In genomic region chr5:123058251-123059102, GRCm38 (mm10) we compare ENCODE assay signal across 9 mouse cellular contexts. TPM values are rescaled to one million over a fixed set of nuclear protein-coding genes. Genes with fewer than 3 reads are reported as not detected.
DNase-seq lines count a peak whose midpoint lies in the region; ATAC-seq and TF ChIP-seq lines count a peak whose summit lies in the region.
"Had no signal": no experiment of that assay in that cellular context is flagged by ENCODE, and none has a peak within 500 bp of the region (broad histone marks: within the 10 kb centered on the region; RNA-seq: fewer than 3 reads in every experiment).

No protein-coding gene starts in this region.

- no peaks in the 10 kb centered on the region for H3K27me3 ChIP-seq in testis, adult 2 months (ENCODE audit: control insufficient read depth, insufficient read depth, low read length)
- H3K27me3 ChIP-seq in liver, embryonic 11.5 days (replicated peaks; ENCODE audit: control insufficient read depth, insufficient read depth, low read length): no peaks in the 10 kb centered on the region

- DNase-seq in adrenal gland, postnatal 14 days: peak; percentile 24
- no peak for DNase-seq in adrenal gland, postnatal 25 days
- DNase-seq in testis, postnatal 14 days (ENCODE audit: low spot score): no peak
- no peak for DNase-seq in liver, embryonic 11.5 days (ENCODE audit: low spot score)
- DNase-seq in thymus, postnatal 0 days (ENCODE audit: low spot score): peak; percentile 40
- no peak for DNase-seq in gastrocnemius, adult 18-20 months (ENCODE audit: low spot score)
- DNase-seq in ovary, adult 18-20 months (ENCODE audit: low spot score): no peak

- H3K4me2 ChIP-seq in liver, embryonic 11.5 days: peak overlapping the region; percentile 74

- peak overlapping the region; percentile 73 for H3K27ac ChIP-seq in testis, adult 2 months (ENCODE audit: control insufficient read depth, insufficient read depth, low read depth, low read length)
- H3K27ac ChIP-seq in liver, embryonic 11.5 days (ENCODE audit: low read depth, low read length): peak overlapping the region; percentile 75

- no peak for TF ChIP-seq POLR2A in testis, adult 2 months (IDR thresholded peaks at IDR 0.05; ENCODE audit: control insufficient read depth, low read depth, low read length)

- TF ChIP-seq CTCF in testis, adult 2 months (IDR thresholded peaks at IDR 0.05; ENCODE audit: control insufficient read depth, insufficient read depth, insufficient replicate concordance, low read depth, low read length): no peak

- ATAC-seq in liver, embryonic 11.5 days (replicated peaks; ENCODE audit: low FRiP score): no peak; the same call in 1 of the 2 replicates

- peaks cover 5% of the 10 kb centered on the region for H3K4me1 ChIP-seq in testis, adult 2 months (ENCODE audit: control insufficient read depth, insufficient read depth, low read length)
- H3K4me1 ChIP-seq in liver, embryonic 11.5 days (replicated peaks; ENCODE audit: control insufficient read depth, insufficient read depth, low read length): peaks cover 11% of the 10 kb centered on the region

- WGBS in liver, embryonic 11.5 days: 33% methylated on average over 16 of the region's 16 CpGs

- H3K9ac ChIP-seq in liver, embryonic 11.5 days (ENCODE audit: low read depth, low read length): peak overlapping the region; percentile 65

- H3K9me3 ChIP-seq in liver, embryonic 11.5 days (ENCODE audit: control insufficient read depth, low read length): no peaks in the 10 kb centered on the region

- H3K36me3 ChIP-seq in testis, adult 2 months (ENCODE audit: control insufficient read depth, insufficient read depth, low read length): no peaks in the 10 kb centered on the region
- H3K36me3 ChIP-seq in liver, embryonic 11.5 days (ENCODE audit: control insufficient read depth, insufficient read depth, low read length): no peaks in the 10 kb centered on the region

- peak overlapping the region; percentile 90 for H3K4me3 ChIP-seq in testis, adult 2 months (ENCODE audit: control insufficient read depth, low read depth, low read length)
- peak overlapping the region; percentile 41 for H3K4me3 ChIP-seq in liver, embryonic 11.5 days (ENCODE audit: low read depth, low read length)

RNA-seq across cellular contexts. Expression of gene Tmem120b, which starts 9.7 kb away (rescaled TPM):
- 17.7 and 19.2 TPM in 2 replicates for total RNA-seq in adrenal gland, postnatal 14 days (2021)
- total RNA-seq in adrenal gland, postnatal 25 days (2021): 15.0 and 20.3 TPM in 2 replicates
- 0.94 and 1.2 TPM in 2 replicates for polyA plus RNA-seq in testis, adult 2 months (2012; rRNA removed)
- polyA plus RNA-seq in liver, embryonic 11.5 days (2014; fragmentation: Nextera tagmentation; extraction: Ambion mirVana): 24.3 and 24.8 TPM in 2 replicates
- 33.2 and 35.9 TPM in 2 replicates for polyA plus RNA-seq in thymus, postnatal 0 days (2015; fragmentation: Nextera tagmentation; extraction: Ambion mirVana)
- total RNA-seq in gastrocnemius, adult 18-20 months (2021): 10 to 100 TPM; 16.8 to 19.6 TPM

RNA-seq across cellular contexts. Expression of gene Morn3, which starts 11.7 kb away (rescaled TPM):
- total RNA-seq in adrenal gland, postnatal 14 days (2021): not detected in 2 replicates
- not detected in 2 replicates for total RNA-seq in adrenal gland, postnatal 25 days (2021)
- polyA plus RNA-seq in testis, adult 2 months (2012; rRNA removed): 272 and 285 TPM in 2 replicates
- not detected in 2 replicates for polyA plus RNA-seq in liver, embryonic 11.5 days (2014; fragmentation: Nextera tagmentation; extraction: Ambion mirVana)
- 0.58 and 0.60 TPM in 2 replicates for polyA plus RNA-seq in thymus, postnatal 0 days (2015; fragmentation: Nextera tagmentation; extraction: Ambion mirVana)
- total RNA-seq in gastrocnemius, adult 18-20 months (2021): not detected
- total RNA-seq: hematopoietic stem cell, adult 5-6 weeks had no signal

RNA-seq across cellular contexts. Expression of gene Orai1, which starts 43.6 kb away (rescaled TPM):
- total RNA-seq in adrenal gland, postnatal 14 days (2021): 11.7 and 13.4 TPM in 2 replicates
- total RNA-seq in adrenal gland, postnatal 25 days (2021): 11.7 and 13.4 TPM in 2 replicates
- 68.0 and 71.3 TPM in 2 replicates for polyA plus RNA-seq in testis, adult 2 months (2012; rRNA removed)
- polyA plus RNA-seq in liver, embryonic 11.5 days (2014; fragmentation: Nextera tagmentation; extraction: Ambion mirVana): 8.6 and 9.6 TPM in 2 replicates
- polyA plus RNA-seq in thymus, postnatal 0 days (2015; fragmentation: Nextera tagmentation; extraction: Ambion mirVana): 16.1 and 17.3 TPM in 2 replicates
- total RNA-seq in gastrocnemius, adult 18-20 months (2021): 10 to 100 TPM; 31.9 to 33.4 TPM

Comparison
In these comparisons a context has a peak if more than half of its experiments do, and no peak if none do; other contexts are left out.
1. DNase-seq: peak in adrenal gland, postnatal 14 days (single experiment) and thymus, postnatal 0 days (single experiment); none in adrenal gland, postnatal 25 days (single experiment), testis, postnatal 14 days (single experiment), liver, embryonic 11.5 days (single experiment), gastrocnemius, adult 18-20 months (single experiment) and ovary, adult 18-20 months (single experiment).